Mouse (Mus musculus) bone marrow macrophage, adult 2 months (primary cell): Measurements from ENCODE around the gene Olfr484. TPM values are rescaled to one million over a fixed set of nuclear protein-coding genes. Genes with fewer than 3 reads are reported as not detected.
"Not testable (repeated sequence)": the region's sequence is repeated elsewhere in the genome, so short reads cannot be mapped to it uniquely, and the experiment has no call there.

ENCODE experiments used
- H3K27ac ChIP-seq: 2 replicates; pipeline ENCODE4 v1.5.1; 2012; ENCODE audit warnings: low read depth, low read length; ENCODE audit not compliant: insufficient read depth
- H3K4me1 ChIP-seq: 2 replicates; pipeline ENCODE4 v1.6.1; 2012; ENCODE audit warnings: low read length; ENCODE audit not compliant: control insufficient read depth, insufficient read depth
- H3K4me3 ChIP-seq: 2 replicates; pipeline ENCODE4 v1.5.1; 2012; ENCODE audit warnings: mild to moderate bottlenecking, low read length, moderate library complexity; ENCODE audit not compliant: insufficient read depth
- CTCF ChIP-seq: IDR thresholded peaks from 2 replicates; pipeline ENCODE4 v1.5.1; 2012; ENCODE audit warnings: low read depth, mild to moderate bottlenecking, low read length, moderate library complexity
- POLR2A ChIP-seq: IDR thresholded peaks from 2 replicates; pipeline ENCODE4 v1.6.1; 2012; ENCODE audit warnings: mild to moderate bottlenecking, low read depth, low read length, borderline replicate concordance
- polyA plus RNA-seq: library from polyadenylated mRNA; stranded (reverse); fragments of >200 nt; gene quantifications from 2 replicates; pipeline ENCODE4 v1.2.4, GENCODE M21; 2012; ENCODE audit not compliant: missing spikeins, insufficient read depth, insufficient read length

The Olfr484 gene
- not detected in 2 replicates for polyA plus RNA-seq

GRCm38 (mm10) chr7:108127349-108127748 lies at the start of gene Olfr484:
TSS of gene Olfr484 (minus strand) at chr7:108127449.
- Histone ChIP-seq H3K4me3 (no peak within 1 kb of the TSS), H3K4me1 (no peaks in the 10 kb centered on the region), H3K27ac (no peak within 1 kb of the TSS)
- TF ChIP-seq CTCF (no peak), POLR2A (no peak)

- not testable (repeated sequence) for H3K4me1 ChIP-seq, H3K27ac ChIP-seq, H3K4me3 ChIP-seq
Measured at GRCm38 (mm10) chr7:108172642-108173041, 45.4 kb upstream of the Olfr484 start, which contains the start of gene Olfr486. TSS of gene Olfr486 (minus strand) at chr7:108172742.

- H3K4me3 ChIP-seq: no peak within 1 kb of the TSS
- TF ChIP-seq POLR2A (no peak), CTCF (no peak)
- H3K4me1 ChIP-seq: no peaks in the 10 kb centered on the region
Measured at GRCm38 (mm10) chr7:108159771-108160170, 32.5 kb upstream of the Olfr484 start, which contains the start of gene Olfr485. TSS of gene Olfr485 (minus strand) at chr7:108159871.

GRCm38 (mm10) chr7:108121416-108121815 lies 5.8 kb downstream of the Olfr484 start:
- H3K4me1 ChIP-seq: no peaks in the 10 kb centered on the region
- no peak overlapping the region for H3K27ac ChIP-seq
- H3K4me3 ChIP-seq: no peak overlapping the region
- TF ChIP-seq POLR2A (no peak), CTCF (no peak)

More at GRCm38 (mm10) chr7:108159771-108160170, 32.5 kb upstream of the Olfr484 start, which contains the start of gene Olfr485:
- H3K27ac ChIP-seq: no peak within 1 kb of the TSS

- TF ChIP-seq CTCF: no peak
- no peak for TF ChIP-seq POLR2A
- H3K4me1 ChIP-seq: no peaks in the 10 kb centered on the region
- no peak overlapping the region for H3K27ac ChIP-seq
- no peak overlapping the region for H3K4me3 ChIP-seq
Measured at GRCm38 (mm10) chr7:108120681-108121080, 6.6 kb downstream of the Olfr484 start.

- Histone ChIP-seq H3K27ac (no peak within 1 kb of the TSS), H3K4me1 (no peaks in the 10 kb centered on the region), H3K4me3 (no peak within 1 kb of the TSS)
- no peak for TF ChIP-seq CTCF
- no peak for TF ChIP-seq POLR2A
Measured at GRCm38 (mm10) chr7:108100549-108100948, 26.7 kb downstream of the Olfr484 start, which contains the start of gene Olfr483. TSS of gene Olfr483 (plus strand) at chr7:108100849.

- no peak for TF ChIP-seq POLR2A
- TF ChIP-seq CTCF: no peak
- no peaks in the 10 kb centered on the region for H3K4me1 ChIP-seq
- no peak within 1 kb of the TSS for H3K27ac ChIP-seq
- no peak within 1 kb of the TSS for H3K4me3 ChIP-seq
Measured at GRCm38 (mm10) chr7:108097486-108097885, 29.8 kb downstream of the Olfr484 start, which contains the start of gene Olfr482. TSS of gene Olfr482 (minus strand) at chr7:108097586.

GRCm38 (mm10) chr7:108079555-108079954 lies 47.7 kb downstream of the Olfr484 start, which contains the start of gene Olfr481:
TSS of gene Olfr481 (plus strand) at chr7:108079855.
- Histone ChIP-seq H3K4me3 (no peak within 1 kb of the TSS), H3K27ac (no peak within 1 kb of the TSS), H3K4me1 (no peaks in the 10 kb centered on the region)
- TF ChIP-seq CTCF (no peak), POLR2A (no peak)

Other genes starting within 250 kb of the Olfr484 start
- not detected in 2 replicates for gene Olfr472, start 229.5 kb downstream of the Olfr484 start, polyA plus RNA-seq
- not detected in 2 replicates for gene Olfr473, start 197.0 kb downstream of the Olfr484 start, polyA plus RNA-seq
- not detected in 2 replicates for gene Olfr474, start 172.8 kb downstream of the Olfr484 start, polyA plus RNA-seq
- not detected in 2 replicates for gene Olfr476, start 162.6 kb downstream of the Olfr484 start, polyA plus RNA-seq
- gene Olfr477, start 140.8 kb downstream of the Olfr484 start, polyA plus RNA-seq: 0.29 TPM in 1 of 2 replicates, not detected in the other
- not detected in 2 replicates for gene Olfr478, start 93.5 kb downstream of the Olfr484 start, polyA plus RNA-seq
- not detected in 2 replicates for gene Olfr479, start 76.8 kb downstream of the Olfr484 start, polyA plus RNA-seq
- gene Olfr480, start 60.1 kb downstream of the Olfr484 start, polyA plus RNA-seq: not detected in 2 replicates
- gene Olfr481, start 47.6 kb downstream of the Olfr484 start, polyA plus RNA-seq: 0.31 TPM in 1 of 2 replicates, not detected in the other
- not detected in 2 replicates for gene Olfr482, start 29.9 kb downstream of the Olfr484 start, polyA plus RNA-seq
- not detected in 2 replicates for gene Olfr483, start 26.6 kb downstream of the Olfr484 start, polyA plus RNA-seq
- gene Olfr485, start 32.4 kb upstream of the Olfr484 start, polyA plus RNA-seq: not detected in 2 replicates
- not detected in 2 replicates for gene Olfr486, start 45.3 kb upstream of the Olfr484 start, polyA plus RNA-seq
- not detected in 2 replicates for gene Olfr487, start 87.2 kb upstream of the Olfr484 start, polyA plus RNA-seq
- not detected in 2 replicates for gene Olfr488, start 130.9 kb upstream of the Olfr484 start, polyA plus RNA-seq
- not detected in 2 replicates for gene Olfr490, start 161.5 kb upstream of the Olfr484 start, polyA plus RNA-seq
- 0.87 TPM in 1 of 2 replicates, not detected in the other for gene Olfr491, start 186.0 kb upstream of the Olfr484 start, polyA plus RNA-seq
- gene Olfr492, start 196.2 kb upstream of the Olfr484 start, polyA plus RNA-seq: not detected in 2 replicates
- not detected in 2 replicates for gene Olfr493, start 219.5 kb upstream of the Olfr484 start, polyA plus RNA-seq
- gene Olfr494, start 237.9 kb upstream of the Olfr484 start, polyA plus RNA-seq: not detected in 2 replicates